Mouse (Mus musculus) CH12.LX (cell line): ENCODE results near the gene Inpp5d. TPM values are rescaled to one million over a fixed set of nuclear protein-coding genes. Genes with fewer than 3 reads are reported as not detected.

Experiments used
- polyA plus RNA-seq: library from polyadenylated mRNA; unstranded; fragments of >175 nt; gene quantifications from 2 replicates; pipeline ENCODE4 v1.2.1, GENCODE M21; 2012; ENCODE audit warnings: low read depth; ENCODE audit not compliant: insufficient read length
- total RNA-seq, 2 experiments: library from RNA; depleted of rRNA; stranded (reverse); fragments of 300-350 nt in 1 of 2; fragments of >200 nt in 1 of 2; gene quantifications; 2 replicates each; pipeline ENCODE4 v1.2.3; 2012 to 2014

The Inpp5d gene
- total and polyA plus RNA-seq, 3 experiments, result 97.1 to 109 (median 106) TPM

Other genes starting within 250 kb of the Inpp5d start
- gene Kcnj13, start 225.6 kb upstream of the Inpp5d start, total RNA-seq (2012; rRNA removed), result 0.17 and 0.30 TPM in 2 replicates
- gene Kcnj13, start 225.6 kb upstream of the Inpp5d start, total RNA-seq (2014; rRNA removed), result not detected in 2 replicates
- not detected in 2 replicates for gene Kcnj13, start 225.6 kb upstream of the Inpp5d start, polyA plus RNA-seq
- gene Snorc, start 150.0 kb upstream of the Inpp5d start, total RNA-seq (2012; rRNA removed), result not detected in 2 replicates
- gene Snorc, start 150.0 kb upstream of the Inpp5d start, total RNA-seq (2014; rRNA removed), result not detected in 2 replicates
- not detected in 2 replicates for gene Snorc, start 150.0 kb upstream of the Inpp5d start, polyA plus RNA-seq
- gene Neu2, start 110.4 kb upstream of the Inpp5d start, total RNA-seq (2012; rRNA removed), result not detected in 2 replicates
- gene Neu2, start 110.4 kb upstream of the Inpp5d start, total RNA-seq (2014; rRNA removed), result not detected in 2 replicates
- gene Neu2, start 110.4 kb upstream of the Inpp5d start, polyA plus RNA-seq, result not detected in 2 replicates
- 0.04 TPM in 1 of 2 replicates, not detected in the other for gene Ngef, start 46.4 kb upstream of the Inpp5d start, total RNA-seq (2012; rRNA removed)
- gene Ngef, start 46.4 kb upstream of the Inpp5d start, total RNA-seq (2014; rRNA removed), result not detected in 2 replicates
- not detected in 2 replicates for gene Ngef, start 46.4 kb upstream of the Inpp5d start, polyA plus RNA-seq
- 19.9 and 22.9 TPM in 2 replicates for gene Atg16l1, start 135.6 kb downstream of the Inpp5d start, total RNA-seq (2012; rRNA removed)
- 19.9 and 23.6 TPM in 2 replicates for gene Atg16l1, start 135.6 kb downstream of the Inpp5d start, total RNA-seq (2014; rRNA removed)
- gene Atg16l1, start 135.6 kb downstream of the Inpp5d start, polyA plus RNA-seq, result 20.6 and 21.6 TPM in 2 replicates
- gene Sag, start 183.4 kb downstream of the Inpp5d start, total RNA-seq (2012; rRNA removed), result 1.0 and 2.5 TPM in 2 replicates
- 0.19 TPM in 1 of 2 replicates, not detected in the other for gene Sag, start 183.4 kb downstream of the Inpp5d start, total RNA-seq (2014; rRNA removed)
- gene Sag, start 183.4 kb downstream of the Inpp5d start, polyA plus RNA-seq, result 0.45 and 2.0 TPM in 2 replicates
- gene Dgkd, start 233.0 kb downstream of the Inpp5d start, total RNA-seq (2012; rRNA removed), result 73.4 and 89.9 TPM in 2 replicates
- gene Dgkd, start 233.0 kb downstream of the Inpp5d start, total RNA-seq (2014; rRNA removed), result 57.5 and 58.0 TPM in 2 replicates
- 73.8 and 77.3 TPM in 2 replicates for gene Dgkd, start 233.0 kb downstream of the Inpp5d start, polyA plus RNA-seq